Mouse (Mus musculus): ENCODE data around the gene Defb29. TPM values are rescaled to one million over a fixed set of nuclear protein-coding genes. Genes with fewer than 3 reads are reported as not detected.

Gene Defb29
- total and polyA plus RNA-seq, 3 experiments: not detected

- no peak for DNase-seq
Observed at GRCm38 (mm10) chr2:152500863-152501229, 39.1 kb downstream of the Defb29 start.

- no peak for DNase-seq
Observed at GRCm38 (mm10) chr2:152500204-152500862, 39.6 kb downstream of the Defb29 start.

- no peak for DNase-seq
Observed at GRCm38 (mm10) chr2:152498020-152498419, 41.9 kb downstream of the Defb29 start.

GRCm38 (mm10) chr2:152493151-152493550 lies 46.7 kb downstream of the Defb29 start:
- DNase-seq: no peak

GRCm38 (mm10) chr2:152490038-152490437 lies 49.9 kb downstream of the Defb29 start, which contains the start of gene Defb22:
Defb22 (minus strand) TSS chr2:152490138.
- no peak for DNase-seq

Other genes starting within 250 kb of the Defb29 start
- 100 to 1,000 TPM; 121 to 162 TPM for gene Tbc1d20, start 246.3 kb downstream of the Defb29 start, total RNA-seq (2021)
- 63.3 and 69.8 TPM in 2 replicates for gene Tbc1d20, start 246.3 kb downstream of the Defb29 start, polyA plus RNA-seq (2012; rRNA removed)
- gene Rbck1, start 207.4 kb downstream of the Defb29 start, total RNA-seq (2021): 100 to 1,000 TPM; 103 to 107 TPM
- 328 and 381 TPM in 2 replicates for gene Rbck1, start 207.4 kb downstream of the Defb29 start, polyA plus RNA-seq (2012; rRNA removed)
- gene Trib3, start 196.1 kb downstream of the Defb29 start, total RNA-seq (2021): 10 to 100 TPM in 1 of 2 experiments, 1 to 10 TPM in 1; 2.8 to 23.9 TPM
- 5.8 and 6.9 TPM in 2 replicates for gene Trib3, start 196.1 kb downstream of the Defb29 start, polyA plus RNA-seq (2012; rRNA removed)
- 1 to 10 TPM; 3.9 to 5.0 TPM for gene Nrsn2, start 163.5 kb downstream of the Defb29 start, total RNA-seq (2021)
- 7.4 and 8.4 TPM in 2 replicates for gene Nrsn2, start 163.5 kb downstream of the Defb29 start, polyA plus RNA-seq (2012; rRNA removed)
- gene Sox12, start 142.0 kb downstream of the Defb29 start, total RNA-seq (2021): 10 to 100 TPM in 1 of 2 experiments, 1 to 10 TPM in 1; 6.2 to 11.0 TPM
- 13.7 and 15.9 TPM in 2 replicates for gene Sox12, start 142.0 kb downstream of the Defb29 start, polyA plus RNA-seq (2012; rRNA removed)
- 1 to 10 TPM; 5.4 to 7.8 TPM for gene Zcchc3, start 125.1 kb downstream of the Defb29 start, total RNA-seq (2021)
- 3.3 and 3.7 TPM in 2 replicates for gene Zcchc3, start 125.1 kb downstream of the Defb29 start, polyA plus RNA-seq (2012; rRNA removed)
- under 1 TPM; 0.32 to 0.35 TPM for gene 6820408C15Rik, start 124.5 kb downstream of the Defb29 start, total RNA-seq (2021)
- 0.07 and 0.13 TPM in 2 replicates for gene 6820408C15Rik, start 124.5 kb downstream of the Defb29 start, polyA plus RNA-seq (2012; rRNA removed)
- gene Defb23, start 75.5 kb downstream of the Defb29 start, total RNA-seq (2021): not detected
- not detected in 2 replicates for gene Defb23, start 75.5 kb downstream of the Defb29 start, polyA plus RNA-seq (2012; rRNA removed)
- not detected for gene Defb20, start 63.0 kb downstream of the Defb29 start, total RNA-seq (2021)
- gene Defb20, start 63.0 kb downstream of the Defb29 start, polyA plus RNA-seq (2012; rRNA removed): not detected in 2 replicates
- not detected for gene Defb22, start 50.0 kb downstream of the Defb29 start, total RNA-seq (2021)
- gene Defb22, start 50.0 kb downstream of the Defb29 start, polyA plus RNA-seq (2012; rRNA removed): not detected in 2 replicates
- gene Defb26, start 28.4 kb downstream of the Defb29 start, total RNA-seq (2021): not detected
- not detected in 2 replicates for gene Defb26, start 28.4 kb downstream of the Defb29 start, polyA plus RNA-seq (2012; rRNA removed)
- not detected for gene Defb28, start 21.8 kb downstream of the Defb29 start, total RNA-seq (2021)
- gene Defb28, start 21.8 kb downstream of the Defb29 start, polyA plus RNA-seq (2012; rRNA removed): not detected in 2 replicates
- not detected for gene Gm17416, start 29.2 kb upstream of the Defb29 start, total RNA-seq (2021)
- gene Gm17416, start 29.2 kb upstream of the Defb29 start, polyA plus RNA-seq (2012; rRNA removed): not detected in 2 replicates
- gene Defb21, start 32.6 kb upstream of the Defb29 start, total RNA-seq (2021): not detected
- not detected in 2 replicates for gene Defb21, start 32.6 kb upstream of the Defb29 start, polyA plus RNA-seq (2012; rRNA removed)
- gene Defb19, start 40.2 kb upstream of the Defb29 start, total RNA-seq (2021): under 1 TPM in 1 of 2 experiments, not detected in 1; 0.90 TPM
- not detected in 2 replicates for gene Defb19, start 40.2 kb upstream of the Defb29 start, polyA plus RNA-seq (2012; rRNA removed)
- gene Defb45, start 59.3 kb upstream of the Defb29 start, total RNA-seq (2021): not detected
- not detected in 2 replicates for gene Defb45, start 59.3 kb upstream of the Defb29 start, polyA plus RNA-seq (2012; rRNA removed)
- under 1 TPM in 1 of 2 experiments, not detected in 1; 0.73 TPM for gene Defb36, start 64.2 kb upstream of the Defb29 start, total RNA-seq (2021)
- 0.86 and 0.95 TPM in 2 replicates for gene Defb36, start 64.2 kb upstream of the Defb29 start, polyA plus RNA-seq (2012; rRNA removed)
- not detected for gene Defb25, start 83.0 kb upstream of the Defb29 start, total RNA-seq (2021)
- 1.0 TPM in 1 of 2 replicates, not detected in the other for gene Defb25, start 83.0 kb upstream of the Defb29 start, polyA plus RNA-seq (2012; rRNA removed)
- 10 to 100 TPM; 11.3 to 18.1 TPM for gene Rem1, start 86.9 kb upstream of the Defb29 start, total RNA-seq (2021)
- 11.9 and 21.0 TPM in 2 replicates for gene Rem1, start 86.9 kb upstream of the Defb29 start, polyA plus RNA-seq (2012; rRNA removed)
- 100 to 1,000 TPM; 164 to 202 TPM for gene H13, start 129.4 kb upstream of the Defb29 start, total RNA-seq (2021)
- gene H13, start 129.4 kb upstream of the Defb29 start, polyA plus RNA-seq (2012; rRNA removed): 358 and 395 TPM in 2 replicates
- gene Mcts2, start 146.9 kb upstream of the Defb29 start, total RNA-seq (2021): 10 to 100 TPM; 26.7 to 32.9 TPM
- 1.9 and 2.3 TPM in 2 replicates for gene Mcts2, start 146.9 kb upstream of the Defb29 start, polyA plus RNA-seq (2012; rRNA removed)
- 10 to 100 TPM; 41.5 to 67.3 TPM for gene Id1, start 196.2 kb upstream of the Defb29 start, total RNA-seq (2021)
- gene Id1, start 196.2 kb upstream of the Defb29 start, polyA plus RNA-seq (2012; rRNA removed): 186 and 275 TPM in 2 replicates
- gene Cox4i2, start 214.1 kb upstream of the Defb29 start, total RNA-seq (2021): 1 to 10 TPM; 1.4 to 3.4 TPM
- 3.9 and 4.4 TPM in 2 replicates for gene Cox4i2, start 214.1 kb upstream of the Defb29 start, polyA plus RNA-seq (2012; rRNA removed)

All from adrenal gland, adult 2 months (tissue).